Mouse (Mus musculus): Measurements from ENCODE around the gene Cacna1i.
A peak's percentile ranks its signal among the peaks of the same experiment; 100 is the strongest.

Gene Cacna1i

DNA sequence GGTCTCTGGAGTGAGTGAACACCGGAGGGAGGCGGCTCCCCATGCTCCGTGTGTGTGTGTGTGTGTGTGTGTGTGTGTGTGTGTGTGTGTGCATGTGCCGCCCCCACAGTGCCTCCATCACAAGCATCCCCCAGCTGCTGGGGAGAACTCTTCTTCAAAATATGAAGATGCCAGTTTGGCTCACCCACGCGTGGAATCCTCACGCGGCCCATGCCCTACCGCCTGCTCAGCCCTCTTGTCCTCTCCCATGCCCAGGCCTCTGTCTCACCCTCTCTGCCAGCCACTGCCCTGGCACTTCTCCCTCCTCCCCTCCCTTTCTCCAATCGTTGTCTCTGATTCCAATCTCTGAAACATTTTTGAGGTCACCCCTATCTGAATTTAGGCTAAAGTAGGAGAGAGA is 47.7 kb downstream of the Cacna1i start:
- no peak for DNase-seq (ENCODE audit: low spot score in 2 of 2)

DNA sequence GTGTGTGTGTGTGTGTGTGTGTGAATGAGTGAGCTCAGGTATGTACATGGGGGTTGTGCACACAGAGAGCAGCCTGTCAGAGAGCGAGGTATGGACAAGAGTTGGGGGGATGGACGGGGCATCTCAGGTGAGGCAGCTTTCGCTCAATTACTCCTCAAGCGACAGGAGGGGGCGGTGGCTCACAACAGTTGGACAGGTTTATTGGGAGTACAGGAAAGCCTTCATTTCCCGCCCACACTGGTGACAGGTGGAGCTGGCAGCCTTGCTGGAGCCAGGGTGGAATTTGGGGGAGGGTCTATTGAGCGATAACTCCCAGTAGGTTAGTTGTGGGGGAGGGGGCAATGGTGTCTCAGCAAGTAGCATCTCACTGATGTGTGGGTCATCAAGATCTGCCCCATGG is 48.2 kb downstream of the Cacna1i start:
- no peak for DNase-seq (ENCODE audit: low spot score in 2 of 2)

DNA sequence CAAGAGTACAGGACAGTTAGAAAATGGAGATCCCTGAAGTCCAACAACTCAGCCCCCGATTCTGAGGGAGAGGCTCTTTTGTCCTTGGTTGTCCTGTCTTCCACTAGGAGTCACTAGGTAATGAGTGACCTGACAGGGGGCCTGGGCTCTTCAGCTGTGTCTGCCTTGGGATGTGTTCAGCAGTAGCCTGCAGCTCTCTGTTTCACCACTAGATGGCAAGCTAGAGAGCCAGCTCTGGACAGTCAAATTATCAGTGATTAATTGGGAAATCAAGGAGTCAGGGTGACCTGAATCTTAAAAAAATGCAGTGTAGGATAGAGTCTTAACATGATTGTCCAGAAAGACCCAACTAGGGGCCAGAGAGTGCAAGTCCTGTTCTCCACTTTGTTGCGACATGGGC is 53.3 kb downstream of the Cacna1i start:
- peak; percentile 4 to 58 for DNase-seq (ENCODE audit: low spot score in 2 of 2)

DNA sequence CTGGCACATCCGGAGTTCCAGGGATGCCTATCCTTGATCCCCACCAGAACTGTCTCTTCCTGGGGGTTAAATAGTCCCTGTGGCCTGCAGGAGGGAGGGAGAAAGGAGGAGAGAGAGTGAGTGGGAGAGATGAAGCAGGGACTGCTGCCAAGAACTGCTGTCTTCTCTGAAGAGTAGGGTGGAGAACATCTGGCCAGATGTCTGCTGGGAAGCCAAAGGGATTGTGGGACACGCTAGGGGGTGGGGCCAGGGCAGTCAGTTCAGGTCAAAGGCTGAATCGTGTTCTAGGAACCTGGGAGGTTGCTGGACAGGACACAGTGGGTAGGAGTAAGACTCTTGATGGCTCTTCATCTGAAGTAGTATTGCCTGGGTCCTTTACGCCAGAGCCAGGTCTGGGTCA is 55.4 kb downstream of the Cacna1i start:
- no peak for DNase-seq (ENCODE audit: low spot score in 2 of 2)

DNA sequence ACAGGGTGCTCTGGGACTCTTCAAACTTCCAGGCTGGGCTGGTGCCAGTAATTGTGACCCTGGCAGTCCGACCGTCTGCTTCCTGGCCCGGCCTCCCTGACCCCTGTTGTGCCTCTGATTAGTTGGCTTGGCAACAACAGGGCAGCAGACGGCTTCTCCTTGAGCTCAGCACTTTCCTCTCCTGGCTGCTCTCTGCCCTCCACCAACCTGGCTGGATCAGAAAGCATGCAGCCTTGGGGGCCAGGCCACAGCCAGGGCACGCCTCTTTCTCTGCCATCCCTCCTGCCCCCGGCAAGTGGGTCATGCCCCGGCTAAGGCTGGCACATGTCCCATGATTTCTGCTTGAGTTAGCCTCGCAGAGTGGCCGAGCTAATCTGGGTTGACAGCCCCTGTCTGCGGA is 56.0 kb downstream of the Cacna1i start:
- DNase-seq (ENCODE audit: low spot score in 2 of 2) = no peak

DNA sequence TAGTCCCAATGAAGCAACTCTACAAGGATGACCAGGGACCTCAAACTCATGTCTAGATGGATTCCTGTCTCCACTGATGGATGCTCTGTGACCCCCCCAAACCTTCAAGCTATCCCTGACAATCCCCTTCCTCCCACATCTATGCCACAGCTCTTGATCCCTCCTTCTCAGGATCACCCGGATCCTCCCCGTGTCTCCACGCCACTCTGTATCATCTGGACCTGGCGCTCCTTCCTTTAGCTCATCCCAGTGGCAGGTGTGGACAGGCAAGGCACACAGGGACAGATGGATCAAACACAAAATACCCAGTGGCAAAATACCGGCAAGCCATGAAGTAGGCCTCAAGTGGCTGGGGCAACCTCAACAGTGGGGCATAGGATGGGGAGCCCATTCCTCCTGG is 56.7 kb downstream of the Cacna1i start:
- no peak for DNase-seq (ENCODE audit: low spot score in 2 of 2)

DNA sequence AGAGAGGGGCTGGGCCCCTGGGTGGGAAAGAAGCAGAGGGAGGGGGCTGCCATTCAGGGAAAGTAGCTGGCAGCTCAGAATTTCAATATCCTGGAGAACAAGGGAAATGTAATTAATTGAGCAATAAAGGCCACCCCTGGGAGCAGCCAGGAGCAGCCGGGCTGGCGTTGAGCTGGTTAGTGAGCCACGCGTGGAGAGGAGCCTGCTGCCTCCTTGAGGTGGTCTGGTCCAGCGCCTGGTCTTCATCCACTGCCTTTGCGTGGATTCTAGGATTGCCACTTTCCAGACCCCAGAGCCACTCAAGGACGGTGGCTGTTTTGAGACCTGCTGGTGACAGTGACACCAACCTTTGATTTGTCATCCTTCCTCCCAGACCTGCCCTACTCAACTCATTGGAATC is 59.5 kb downstream of the Cacna1i start:
- DNase-seq (ENCODE audit: low spot score in 2 of 2) = no peak

DNA sequence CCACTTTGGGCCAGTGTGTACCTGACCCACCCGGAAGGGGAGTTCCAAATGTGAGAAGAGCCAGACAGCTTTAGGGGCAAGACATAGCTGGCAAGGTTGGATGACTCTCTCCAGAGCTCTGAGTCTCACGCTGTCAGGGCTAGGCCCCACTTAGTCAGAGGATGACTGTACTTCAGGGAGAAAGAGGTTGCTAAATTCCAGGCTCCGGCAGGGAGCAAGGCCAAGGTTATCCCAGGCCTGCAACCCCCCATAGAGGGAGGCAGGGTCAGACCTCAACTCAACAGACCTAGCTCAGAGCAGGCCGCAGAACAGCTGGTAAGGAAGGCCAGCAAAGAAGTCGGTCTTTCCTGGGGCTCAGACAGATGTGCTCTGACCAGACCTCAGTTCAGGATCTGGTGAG is 63.4 kb downstream of the Cacna1i start:
- no peak for DNase-seq (ENCODE audit: low spot score in 2 of 2)

DNA sequence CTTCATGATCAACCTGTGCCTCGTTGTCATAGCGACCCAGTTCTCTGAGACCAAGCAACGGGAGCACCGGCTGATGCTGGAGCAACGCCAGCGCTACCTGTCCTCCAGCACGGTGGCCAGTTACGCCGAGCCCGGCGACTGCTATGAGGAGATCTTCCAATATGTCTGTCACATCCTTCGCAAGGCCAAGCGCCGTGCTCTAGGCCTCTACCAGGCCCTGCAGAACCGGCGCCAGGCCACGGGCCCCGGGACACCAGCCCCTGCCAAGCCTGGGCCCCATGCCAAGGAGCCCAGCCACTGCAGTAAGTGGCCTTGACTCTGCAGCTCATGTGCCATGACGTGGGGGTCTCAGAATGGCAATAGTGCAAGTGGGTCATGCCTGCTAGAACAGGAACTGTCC is 71.8 kb downstream of the Cacna1i start:
- no peak for DNase-seq (ENCODE audit: low spot score in 2 of 2)

DNA sequence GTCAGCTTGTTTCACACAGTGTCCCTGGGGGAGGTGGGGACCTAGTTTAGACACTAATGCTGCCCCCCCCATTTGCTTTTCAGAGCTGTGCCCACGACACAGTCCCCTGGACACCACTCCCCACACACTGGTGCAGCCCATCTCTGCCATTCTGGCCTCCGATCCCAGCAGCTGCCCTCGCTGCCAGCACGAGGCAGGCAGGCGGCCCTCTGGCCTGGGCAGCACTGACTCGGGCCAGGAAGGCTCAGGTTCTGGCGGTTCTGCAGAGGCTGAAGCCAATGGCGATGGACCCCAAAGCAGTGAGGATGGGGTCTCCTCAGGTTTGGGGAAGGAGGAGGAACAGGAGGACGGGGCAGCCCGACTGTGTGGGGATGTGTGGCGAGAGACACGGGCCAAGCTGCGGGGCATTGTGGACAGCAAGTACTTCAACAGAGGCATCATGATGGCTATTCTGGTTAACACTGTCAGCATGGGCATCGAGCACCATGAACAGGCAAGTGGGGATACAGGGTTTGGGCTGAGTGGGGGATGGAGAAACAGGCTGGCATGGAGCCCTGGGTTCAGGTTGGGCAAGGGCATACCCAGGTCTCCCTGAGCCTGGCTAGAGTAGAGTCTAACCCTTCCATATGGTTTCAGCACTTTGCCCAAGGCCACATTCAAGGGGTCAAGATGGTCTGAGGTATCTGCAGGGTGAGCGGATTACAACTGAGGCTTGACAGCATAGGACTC is 74.9 kb downstream of the Cacna1i start:
- DNase-seq (ENCODE audit: low spot score in 2 of 2) = no peak

DNA sequence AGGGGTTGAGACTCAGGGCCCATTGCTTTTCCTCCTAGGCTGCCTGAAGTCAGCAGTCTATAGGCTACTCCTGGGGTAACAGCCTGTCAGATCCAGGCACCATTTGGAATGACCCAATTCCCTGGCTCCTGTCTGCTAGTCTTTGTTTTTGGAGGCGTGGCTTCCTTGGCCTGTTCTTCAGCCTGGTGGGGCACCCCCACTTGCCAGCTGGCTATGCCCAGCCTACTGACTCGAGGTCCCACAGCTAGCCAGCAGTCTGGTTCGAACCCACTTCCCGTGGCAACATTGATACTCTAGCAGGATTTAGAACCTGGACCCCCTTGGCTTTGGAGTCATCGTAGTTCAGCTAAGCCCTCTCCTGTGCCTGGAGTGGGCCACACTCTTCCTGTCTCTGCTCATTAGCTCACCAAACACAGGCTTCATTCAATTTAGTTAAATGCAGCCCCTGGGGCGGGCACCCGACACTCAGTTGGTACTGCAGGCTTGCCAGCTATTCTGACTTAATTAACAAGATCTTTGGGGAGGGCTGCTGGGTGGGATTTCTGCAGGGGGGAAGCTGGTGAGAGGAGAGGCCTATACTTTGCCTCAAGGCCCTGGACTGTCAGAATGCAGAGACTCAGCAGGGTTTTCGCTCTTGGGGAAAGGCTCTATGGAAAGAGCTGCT is 75.6 kb downstream of the Cacna1i start:
- DNase-seq (ENCODE audit: low spot score in 2 of 2) = no peak

DNA sequence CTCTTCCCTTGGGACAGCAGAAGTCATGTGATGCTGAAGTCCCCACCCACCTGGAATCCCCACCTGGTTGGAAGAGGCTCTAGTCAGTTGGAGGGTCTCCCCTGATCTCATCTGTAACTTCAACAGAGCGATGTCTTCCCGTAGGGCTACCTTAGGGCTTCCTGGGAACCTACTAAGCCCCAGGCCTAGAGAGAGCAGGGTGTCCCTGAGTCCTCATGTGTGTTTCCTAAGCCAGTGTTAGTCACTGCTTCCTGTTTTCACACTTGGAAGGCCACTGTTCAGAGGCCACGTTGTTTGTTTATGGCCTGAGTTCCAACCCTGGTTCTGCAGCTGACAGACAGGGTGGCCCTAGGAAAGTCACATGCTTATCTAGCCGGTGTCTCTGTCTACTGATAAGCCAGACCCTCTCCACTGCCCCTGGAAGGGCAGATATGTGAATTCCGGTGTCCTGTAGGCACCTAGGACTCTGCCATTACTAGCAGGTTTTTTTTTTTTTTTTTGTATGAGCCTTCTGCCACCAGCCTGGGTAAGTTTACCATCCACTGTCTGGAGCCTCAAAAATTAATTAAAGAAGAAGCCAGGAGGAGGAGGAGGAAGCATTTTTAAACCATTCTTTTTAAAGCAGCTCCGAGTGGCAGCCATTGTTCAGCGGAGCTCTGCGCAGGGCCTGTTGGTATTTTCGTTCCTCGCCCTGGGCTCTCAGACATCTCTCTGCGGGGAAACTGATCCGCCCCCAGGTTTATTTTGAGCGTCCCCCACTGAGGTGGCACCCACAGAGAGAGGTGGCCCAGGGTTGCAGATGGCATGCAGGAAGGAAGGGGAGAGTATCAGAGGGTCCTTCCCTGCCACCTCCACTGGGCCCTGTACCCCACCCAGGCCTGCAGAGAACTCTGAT is 77.0 kb downstream of the Cacna1i start:
- DNase-seq (ENCODE audit: low spot score in 2 of 2) = no peak

DNA sequence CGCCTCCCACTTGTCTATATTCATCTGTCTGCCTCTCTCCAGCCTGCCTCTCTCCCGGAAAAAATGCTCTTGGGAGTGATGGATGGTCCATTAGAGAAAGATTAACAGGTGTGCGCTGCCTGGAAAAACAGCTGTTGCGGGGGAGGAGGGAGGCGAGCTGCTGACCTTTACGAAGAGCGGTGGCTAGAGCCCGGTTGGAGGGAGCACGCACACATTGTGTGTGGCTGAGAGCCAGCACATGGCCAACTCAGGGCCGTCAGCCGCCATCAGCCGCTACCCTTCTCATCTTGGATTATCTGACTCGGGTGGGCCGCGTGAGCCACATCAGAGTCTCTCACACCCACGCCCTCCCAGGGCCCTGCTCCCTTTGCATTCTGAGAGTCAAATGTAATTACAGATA is 79.9 kb downstream of the Cacna1i start:
- DNase-seq (ENCODE audit: low spot score in 2 of 2) = no peak

DNA sequence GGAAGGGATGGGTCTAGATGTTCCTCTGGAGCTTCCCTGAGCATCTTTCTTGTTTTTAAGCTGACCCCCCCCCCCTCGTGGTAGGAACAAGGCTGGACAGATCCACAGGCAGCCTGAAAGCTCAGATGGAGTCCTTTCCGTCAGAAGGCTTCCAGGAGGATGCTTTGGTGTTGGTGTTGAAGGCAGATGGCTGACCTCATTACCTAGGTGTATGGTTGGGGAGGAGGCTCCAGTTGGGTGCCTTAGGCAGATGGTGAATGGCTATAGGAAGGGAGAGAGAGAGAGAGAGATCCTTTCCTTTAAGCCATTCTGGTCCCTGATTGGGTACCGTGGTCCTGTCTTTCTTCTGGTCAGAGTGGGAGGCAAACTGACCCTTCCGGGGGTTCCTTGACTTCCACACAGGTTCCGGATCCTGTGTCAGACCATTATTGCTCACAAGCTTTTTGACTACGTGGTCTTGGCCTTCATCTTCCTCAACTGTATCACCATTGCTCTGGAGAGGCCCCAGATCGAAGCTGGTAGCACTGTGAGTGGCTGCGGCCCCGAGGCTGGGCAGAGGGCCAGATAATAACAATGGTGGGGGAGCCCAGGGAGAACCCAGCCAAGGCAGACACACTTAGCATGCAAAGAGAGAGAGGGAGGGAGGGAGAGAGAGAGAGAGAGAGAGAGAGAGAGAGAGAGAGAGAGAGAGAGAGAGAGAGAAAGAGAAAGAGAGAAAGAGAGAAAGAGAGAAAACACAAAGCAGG is 86.4 kb downstream of the Cacna1i start:
- no peak for DNase-seq (ENCODE audit: low spot score in 2 of 2)

DNA sequence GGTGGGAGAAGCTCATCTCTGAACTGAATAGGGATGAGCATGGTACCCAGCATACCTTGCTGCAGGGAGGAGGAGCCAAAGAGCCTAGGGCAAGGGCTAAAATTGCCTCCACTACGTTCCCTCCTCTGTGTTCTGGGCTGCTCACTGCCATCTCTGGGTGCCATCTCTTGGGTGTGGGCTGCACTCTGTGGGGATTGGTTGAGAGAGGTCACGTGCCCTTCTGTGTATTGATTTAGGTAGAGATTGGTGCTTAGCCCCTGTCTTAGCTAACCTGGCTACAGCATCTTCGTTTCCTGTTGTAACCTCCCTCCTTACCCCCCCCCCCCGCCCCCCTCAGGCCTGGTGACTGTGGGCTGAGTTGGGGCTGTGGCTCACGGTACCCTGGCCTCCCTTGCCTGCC is 87.8 kb downstream of the Cacna1i start:
- no peak for DNase-seq (ENCODE audit: low spot score in 2 of 2)

DNA sequence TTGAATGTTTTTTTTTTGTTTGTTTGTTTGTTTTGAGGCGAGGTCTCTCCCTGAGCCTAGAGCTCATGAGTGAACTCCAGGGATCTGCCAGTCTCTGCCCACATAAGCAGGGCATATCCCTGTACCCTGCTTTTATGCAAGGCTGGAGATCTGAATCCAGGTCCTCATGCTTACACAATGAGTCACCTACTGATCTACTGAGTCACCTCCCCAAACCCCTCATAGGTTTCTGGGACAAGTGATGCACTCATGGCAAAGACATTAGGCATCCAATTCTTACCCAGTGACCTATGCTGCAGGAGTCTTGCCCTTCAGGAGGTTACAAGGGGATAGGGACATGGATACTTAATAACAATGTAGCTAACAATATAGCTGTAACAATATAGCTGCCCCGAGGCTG is 100.1 kb downstream of the Cacna1i start:
- no peak for DNase-seq (ENCODE audit: low spot score in 2 of 2)

DNA sequence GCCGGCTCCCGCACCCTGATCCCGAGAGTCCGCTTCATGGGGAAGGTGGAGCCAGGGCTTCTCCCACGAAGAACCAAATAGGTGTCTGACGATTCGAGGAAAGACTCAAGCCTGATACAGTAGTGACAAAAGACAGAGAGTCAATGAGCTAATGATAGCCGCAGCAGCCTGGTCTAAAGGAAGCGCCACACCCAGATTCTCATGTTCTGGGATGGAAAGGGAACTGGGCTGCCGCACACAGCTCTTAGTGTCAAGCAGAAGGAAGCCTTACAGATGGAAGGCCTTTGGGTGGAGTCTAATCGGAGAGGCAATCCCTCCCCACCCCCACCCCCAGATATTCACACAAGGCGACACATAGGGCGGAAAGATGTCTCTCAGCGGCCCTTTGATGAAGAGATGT is 104.8 kb downstream of the Cacna1i start:
- no peak for DNase-seq (ENCODE audit: low spot score in 2 of 2)

DNA sequence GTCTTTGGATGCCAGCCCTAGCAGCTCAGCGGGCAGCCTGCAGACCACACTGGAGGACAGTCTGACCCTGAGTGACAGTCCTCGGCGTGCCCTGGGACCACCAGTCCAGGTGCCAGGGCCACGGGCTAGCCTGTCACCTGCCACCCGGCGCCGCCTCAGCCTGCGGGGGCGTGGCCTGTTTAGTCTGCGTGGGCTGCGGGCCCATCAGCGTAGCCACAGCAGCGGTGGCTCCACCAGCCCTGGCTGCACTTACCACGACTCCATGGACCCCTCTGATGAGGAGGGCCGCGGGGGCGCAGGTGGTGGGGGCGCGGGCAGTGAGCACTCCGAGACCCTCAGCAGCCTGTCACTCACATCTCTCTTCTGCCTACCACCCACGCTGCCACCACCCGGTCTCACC is 108.0 kb downstream of the Cacna1i start:
- DNase-seq (ENCODE audit: low spot score in 2 of 2) = no peak

DNA sequence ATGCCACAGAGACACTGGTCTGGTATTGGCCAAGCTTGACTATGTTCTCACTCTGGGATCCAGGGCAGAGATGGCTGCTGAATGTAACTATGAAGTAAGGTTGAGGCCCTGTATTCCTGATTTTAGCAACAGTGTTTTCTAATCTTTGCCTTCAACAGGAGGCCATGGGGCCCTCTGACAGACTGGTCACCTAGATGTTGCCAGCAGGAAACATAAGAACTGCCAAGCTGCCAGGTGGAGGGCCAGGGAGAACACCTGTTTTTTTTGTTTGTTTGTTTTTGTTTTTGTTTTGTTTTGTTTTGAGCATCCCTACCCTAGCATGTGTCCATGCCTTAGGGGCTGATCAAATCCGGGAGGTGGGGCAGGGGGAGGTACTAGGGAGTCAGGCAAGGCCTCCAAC is 112.4 kb downstream of the Cacna1i start:
- DNase-seq (ENCODE audit: low spot score in 2 of 2) = no peak

DNA sequence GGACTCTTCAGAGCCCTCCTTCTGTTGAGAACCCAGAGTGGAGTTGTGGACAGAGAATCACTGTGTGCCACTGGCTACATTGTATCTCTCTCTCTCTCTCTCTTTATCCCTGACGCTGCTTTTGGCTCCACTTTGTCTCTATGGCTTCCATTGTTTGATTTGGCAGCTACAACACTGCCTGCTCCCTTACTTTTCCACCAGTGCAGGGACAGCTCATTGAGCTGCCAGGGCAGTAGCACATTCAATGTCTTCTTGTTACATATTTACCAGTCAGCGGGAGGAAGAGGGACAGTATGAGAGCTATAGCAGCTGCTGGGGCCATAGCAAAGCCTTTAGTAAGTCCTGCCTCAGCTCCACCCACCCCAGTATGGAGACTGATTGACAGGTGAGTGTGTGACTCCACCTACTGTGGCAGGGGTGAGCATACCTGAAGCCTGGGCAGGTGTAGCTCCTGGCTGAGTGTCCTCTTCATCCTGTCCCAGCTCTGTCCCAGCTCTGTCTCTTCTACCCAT is 114.4 kb downstream of the Cacna1i start:
- no peak for DNase-seq (ENCODE audit: low spot score in 2 of 2)

DNA sequence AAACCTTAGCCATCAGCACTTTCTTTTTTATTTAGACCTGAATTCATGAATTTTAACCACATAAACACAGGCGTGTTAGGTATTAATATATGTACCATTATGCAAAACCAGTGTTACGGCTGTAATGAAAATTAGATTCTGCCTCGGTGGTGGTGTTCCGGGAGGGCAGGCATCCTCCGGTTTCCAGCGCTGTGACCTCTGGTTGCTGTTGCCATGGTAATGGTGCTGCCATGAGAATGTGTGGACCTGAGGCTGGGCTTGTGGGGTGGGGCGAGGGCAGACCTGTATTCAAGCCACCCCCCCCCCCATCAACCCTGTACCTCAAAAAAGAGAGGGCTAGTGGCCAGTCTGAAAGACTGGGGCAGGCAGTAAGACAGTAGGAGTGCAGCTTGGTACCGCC is 114.9 kb downstream of the Cacna1i start:
- no peak for DNase-seq (ENCODE audit: low spot score in 2 of 2)

DNA sequence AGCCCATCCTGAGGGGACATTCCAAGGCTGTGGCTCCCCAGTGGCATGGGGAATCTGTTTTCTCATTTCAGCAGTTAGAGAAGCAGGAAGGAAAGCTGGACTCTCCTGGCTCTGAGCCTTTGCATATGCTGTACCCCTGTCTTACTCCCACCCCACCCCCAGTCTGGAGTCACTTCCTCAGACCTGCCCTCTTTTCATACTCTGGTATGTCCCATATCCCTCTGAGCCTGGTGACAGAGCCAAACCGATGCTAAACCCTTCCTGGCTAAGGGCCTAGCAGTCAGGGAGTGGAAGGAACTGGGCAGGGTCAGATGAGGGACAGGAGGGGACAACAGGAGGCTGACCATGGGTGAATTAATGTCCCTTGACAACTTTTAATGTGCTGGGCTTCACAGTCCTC is 120.8 kb downstream of the Cacna1i start:
- no peak for DNase-seq (ENCODE audit: low spot score in 2 of 2)
